Mouse (Mus musculus) gastrocnemius, postnatal 25 days (tissue): ENCODE data around the gene Gpr37. TPM values are rescaled to one million over a fixed set of nuclear protein-coding genes. Genes with fewer than 3 reads are reported as not detected.

Source experiments
- DNase-seq: peaks from one replicate; pipeline ENCODE4 v3.0.0; 2022
- long read RNA-seq, 2 experiments: library from polyadenylated mRNA; stranded (forward); transcript quantifications; one replicate each; pipeline ENCODE4 v2.0.0; 2021
- total RNA-seq, 2 experiments: library from RNA; stranded (reverse); gene quantifications; 1 replicate in 1 of 2; 2 replicates in 1 of 2; pipeline ENCODE4 v1.2.3; 2021

The Gpr37 gene
- not detected for total RNA-seq
- long read RNA-seq, experiment 1, result 0 reads
- long read RNA-seq, experiment 2, result 0 reads

DNA sequence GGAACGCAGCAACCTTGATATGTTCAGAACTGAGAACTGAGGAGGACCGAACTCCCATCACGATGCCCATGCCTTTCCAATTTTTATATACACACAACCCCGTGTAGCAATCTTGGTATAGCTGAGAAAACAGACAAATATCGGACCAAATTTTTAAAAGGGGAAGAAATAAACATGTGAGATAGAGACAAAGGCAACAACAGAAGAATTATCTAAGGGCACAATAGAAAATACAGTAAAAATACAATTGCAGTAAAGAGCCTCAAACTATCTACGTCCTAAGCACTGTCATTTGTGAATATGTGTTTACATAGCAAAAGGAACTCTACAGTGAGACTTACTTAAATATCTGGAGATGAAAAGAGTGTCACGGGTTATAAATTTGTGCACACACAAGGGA lies at the start of gene Gpr37:
Gpr37 (minus strand) TSS at position 101 of the 400 bp plus-strand sequence.
- DNase-seq, result no peak

DNA sequence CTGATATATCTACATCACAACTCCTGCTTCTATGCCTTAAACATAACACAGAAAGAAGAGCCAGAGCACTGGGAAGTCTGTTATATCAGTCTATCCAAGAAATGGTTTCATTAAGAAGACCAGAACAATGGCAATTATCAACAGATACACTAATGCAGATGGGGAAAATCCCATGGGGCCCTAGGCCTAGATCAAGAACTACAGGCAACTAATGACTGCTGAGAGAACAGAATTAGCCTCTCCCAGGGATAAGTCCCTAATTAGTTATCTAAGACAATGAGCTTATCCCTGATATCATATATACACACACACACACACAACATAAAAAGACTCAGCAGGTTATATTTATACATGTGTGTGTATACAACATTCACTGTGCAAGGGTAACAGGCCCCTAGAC lies 46.0 kb upstream of the Gpr37 start:
- no peak for DNase-seq

DNA sequence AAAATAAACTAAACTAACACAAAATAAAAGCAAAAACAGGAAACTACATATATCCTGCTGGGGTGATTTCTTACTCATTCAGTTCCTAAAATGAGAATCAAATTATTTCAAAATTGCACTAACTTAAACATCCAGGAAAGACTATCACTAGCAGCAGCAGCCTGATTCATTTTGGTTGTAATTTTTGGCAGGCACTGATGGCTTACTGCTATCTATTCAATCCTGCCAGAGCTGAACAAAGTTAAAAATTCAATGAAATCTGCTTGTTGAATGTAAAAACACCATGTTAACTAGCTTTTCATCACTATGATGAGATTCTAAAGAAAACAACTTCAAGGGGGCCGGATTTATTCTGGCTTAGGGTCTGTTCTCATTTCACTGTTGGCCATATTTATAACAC lies 36.0 kb upstream of the Gpr37 start:
- DNase-seq, result no peak

DNA sequence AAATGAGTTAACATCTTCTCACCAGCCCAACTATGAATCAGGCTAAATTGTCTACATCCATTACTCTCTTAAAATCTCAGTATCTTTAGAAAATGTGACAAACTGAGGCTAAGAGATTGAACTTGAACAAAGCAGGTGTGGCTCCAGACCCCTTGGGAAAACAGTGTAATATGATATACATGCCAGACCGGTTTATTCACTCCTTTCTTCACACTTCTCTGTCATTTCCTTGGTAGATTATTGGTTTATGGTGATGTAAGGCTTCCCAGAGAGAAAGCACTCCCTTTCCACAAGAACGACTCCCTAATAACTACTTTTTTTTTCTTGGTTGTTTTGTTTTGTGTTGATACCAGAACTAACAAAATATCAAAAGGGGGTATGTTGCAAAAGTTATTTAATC lies 20.1 kb upstream of the Gpr37 start:
- DNase-seq, result no peak

DNA sequence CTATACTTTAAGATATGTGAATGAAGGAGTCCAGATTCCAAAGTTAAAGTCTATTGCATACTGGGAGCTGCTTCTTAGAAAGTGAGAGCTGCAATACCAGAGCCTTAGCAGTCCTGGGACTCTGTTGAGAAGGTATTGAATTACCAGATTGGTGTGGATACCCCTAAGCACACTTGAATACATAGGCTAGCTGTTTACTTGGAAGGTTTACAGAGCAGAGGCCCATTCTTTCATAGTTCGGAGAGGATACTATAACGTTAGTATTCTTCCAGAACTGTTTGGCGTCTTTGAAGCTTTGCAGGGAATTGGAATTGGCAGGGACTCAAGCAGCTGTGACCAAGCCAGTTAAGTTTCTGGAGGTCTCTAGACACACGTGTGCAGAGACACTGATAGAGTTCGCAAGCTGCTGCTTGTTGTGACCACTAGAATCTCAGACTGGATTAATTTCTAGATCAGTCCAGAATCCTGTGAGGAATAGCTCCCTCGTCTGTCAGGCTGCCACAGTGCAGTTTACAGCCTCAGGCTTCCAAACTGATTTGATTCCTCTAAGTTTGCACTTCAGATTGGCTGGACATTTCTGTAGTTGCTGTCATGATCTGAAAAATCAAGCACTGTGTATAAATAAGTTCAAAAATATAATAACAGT lies 18.8 kb upstream of the Gpr37 start:
- no peak for DNase-seq

DNA sequence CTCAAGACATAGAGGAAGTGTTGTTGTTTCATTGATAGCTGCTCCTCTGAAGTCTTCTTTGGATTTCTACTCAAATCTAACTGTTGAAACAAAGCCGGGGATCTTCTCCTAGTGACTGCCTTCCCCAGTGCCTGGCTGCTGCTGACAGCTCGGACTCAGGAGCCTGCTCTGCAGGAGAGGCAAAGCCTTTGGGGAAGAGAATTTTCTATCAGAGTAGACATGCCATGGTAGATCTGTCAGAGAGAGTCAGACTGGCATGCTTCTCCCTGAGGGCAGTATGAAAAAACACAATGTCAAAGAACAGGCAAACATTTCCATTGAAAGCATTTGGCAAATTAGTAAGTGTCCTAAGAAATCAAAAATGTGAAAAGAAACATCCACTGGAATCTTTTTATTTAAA lies 9.4 kb upstream of the Gpr37 start:
- DNase-seq, result no peak

DNA sequence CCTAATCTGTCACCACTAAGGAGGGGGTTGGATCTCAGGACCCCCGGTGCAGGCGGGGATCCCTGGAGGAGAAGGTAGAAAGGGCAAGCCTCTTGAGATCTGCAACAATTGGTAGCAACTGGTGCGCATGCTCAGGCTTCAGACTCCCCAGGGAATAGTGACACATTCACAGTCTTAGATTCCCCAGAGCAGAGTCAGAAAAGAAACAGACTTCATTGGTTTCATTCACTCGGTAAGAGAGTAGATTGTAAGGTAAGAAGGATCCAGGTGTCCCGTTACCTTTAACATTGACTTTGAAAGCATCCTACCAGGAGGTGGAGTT lies 284 bp downstream of the Gpr37 start:
- no peak for DNase-seq

DNA sequence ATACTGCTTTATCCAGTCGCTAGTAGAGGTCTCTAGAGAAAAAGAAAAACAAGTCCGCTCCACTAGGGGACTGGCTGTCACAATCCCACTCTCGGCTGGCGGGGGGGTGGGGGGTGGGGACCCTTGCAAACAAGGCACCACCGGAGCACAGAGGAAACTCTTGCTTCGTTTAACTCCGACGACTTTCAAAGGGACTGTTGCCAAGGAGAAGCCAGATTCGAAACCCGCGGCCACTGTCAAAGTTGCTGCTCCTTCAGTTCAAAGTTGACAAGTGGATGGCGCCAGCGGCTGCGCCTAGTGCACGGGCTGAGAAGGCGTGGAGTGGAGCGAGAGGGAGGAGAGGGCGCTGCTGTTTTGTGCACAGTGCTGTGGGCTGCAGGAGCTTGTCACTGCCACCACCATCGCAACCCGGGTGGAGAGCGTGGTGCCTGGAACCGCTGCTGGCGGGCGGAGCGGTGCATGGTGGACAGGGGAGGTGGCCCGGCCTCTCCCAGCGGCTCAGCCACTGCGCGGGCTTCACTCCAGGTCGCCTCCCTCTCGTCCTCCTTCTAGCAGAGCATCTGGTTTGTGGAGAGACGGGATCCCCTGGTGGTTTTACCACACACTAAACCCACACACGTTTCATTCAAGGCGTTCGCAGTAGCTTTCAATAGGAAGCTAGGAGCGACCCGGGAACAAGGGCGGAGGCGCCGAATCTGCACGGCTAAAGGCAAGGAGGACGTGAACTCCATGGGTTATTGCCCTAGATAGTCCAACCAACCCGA lies 827 bp downstream of the Gpr37 start:
- DNase-seq, result no peak

DNA sequence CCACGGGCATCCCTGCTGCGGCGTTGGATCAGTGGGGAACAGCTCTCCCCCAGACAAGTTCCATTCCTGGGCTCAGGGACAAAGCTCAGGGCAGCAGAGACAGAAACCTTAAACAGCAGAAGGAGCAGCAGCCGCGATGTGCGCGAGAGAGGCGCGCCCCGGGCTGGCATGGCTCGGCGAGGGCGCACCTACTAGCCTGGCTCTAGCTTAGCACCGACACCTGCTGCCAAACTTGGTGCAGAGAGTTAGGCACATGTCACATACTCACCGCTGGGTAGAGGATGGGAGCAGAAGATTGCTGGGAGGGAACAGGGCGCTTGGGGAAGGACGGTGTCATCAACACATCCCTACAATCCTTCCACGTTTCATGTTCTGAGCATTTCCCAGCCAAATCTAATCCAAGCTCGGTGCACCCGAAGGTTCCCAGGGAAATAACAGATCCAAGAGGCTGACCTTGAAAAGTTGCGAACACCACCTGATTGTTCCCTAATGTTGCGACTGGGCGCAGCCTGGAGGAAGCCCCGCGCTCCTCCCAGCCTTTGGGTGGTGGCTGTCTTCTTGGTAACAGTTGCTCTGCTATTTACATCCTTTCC lies 1.5 kb downstream of the Gpr37 start:
- DNase-seq, result no peak

DNA sequence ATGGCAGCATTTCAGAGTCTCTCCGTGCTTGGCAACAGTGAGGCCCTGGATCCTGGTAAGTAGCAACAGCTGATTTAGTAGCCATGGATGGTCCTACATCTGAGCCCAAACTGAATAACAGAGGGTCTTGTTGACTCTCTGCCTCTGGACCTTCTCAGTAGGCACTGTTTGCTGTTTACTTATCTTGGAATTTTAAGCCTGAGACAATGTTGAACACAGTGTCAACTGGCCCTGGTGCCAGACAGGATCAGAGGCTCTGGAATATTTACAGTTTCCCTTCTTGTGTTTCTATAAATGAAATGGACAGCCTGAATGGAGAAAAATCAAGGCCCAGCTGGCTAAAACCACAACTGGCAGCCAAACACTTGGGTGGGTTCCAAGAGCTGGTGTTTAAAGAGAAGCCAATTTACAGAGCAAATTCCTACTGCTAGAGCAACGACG lies 3.7 kb downstream of the Gpr37 start:
- no peak for DNase-seq

DNA sequence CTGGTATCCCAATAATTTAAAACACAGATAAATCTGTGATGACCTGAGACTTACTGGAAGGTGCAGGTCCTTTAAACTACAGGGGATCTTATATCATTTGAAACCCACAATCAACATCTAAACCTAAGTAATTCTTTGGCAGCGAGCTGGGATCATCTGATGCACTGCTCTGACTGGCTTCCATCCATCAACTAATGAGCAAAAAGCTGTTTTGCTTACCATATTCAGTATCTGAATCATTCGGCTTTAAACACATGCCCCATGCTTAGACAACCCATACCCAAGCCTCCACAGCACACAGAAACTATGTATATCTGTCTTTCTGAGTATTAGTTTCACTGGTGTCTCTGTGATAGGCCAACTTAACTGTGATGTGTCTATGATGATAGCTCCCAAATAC lies 6.1 kb downstream of the Gpr37 start:
- no peak for DNase-seq

DNA sequence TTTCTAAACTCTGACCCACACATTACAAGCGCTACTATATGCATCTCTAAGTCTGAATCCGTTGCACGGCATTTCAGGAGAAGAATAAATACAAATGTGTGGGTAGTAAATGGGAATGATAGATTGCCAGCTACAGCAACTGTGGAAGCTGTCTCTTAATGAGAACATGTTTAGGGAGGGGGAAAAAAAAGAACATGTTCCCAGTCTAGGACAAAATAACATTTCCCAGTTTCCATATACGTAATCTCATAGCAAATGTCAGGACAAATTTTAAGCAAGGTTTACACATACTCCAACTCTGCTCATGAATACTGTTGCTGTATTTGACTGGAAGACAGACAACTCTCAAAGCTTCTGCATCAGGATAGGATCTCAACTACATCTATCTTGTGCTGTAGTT lies 15.4 kb downstream of the Gpr37 start:
- DNase-seq, result no peak

DNA sequence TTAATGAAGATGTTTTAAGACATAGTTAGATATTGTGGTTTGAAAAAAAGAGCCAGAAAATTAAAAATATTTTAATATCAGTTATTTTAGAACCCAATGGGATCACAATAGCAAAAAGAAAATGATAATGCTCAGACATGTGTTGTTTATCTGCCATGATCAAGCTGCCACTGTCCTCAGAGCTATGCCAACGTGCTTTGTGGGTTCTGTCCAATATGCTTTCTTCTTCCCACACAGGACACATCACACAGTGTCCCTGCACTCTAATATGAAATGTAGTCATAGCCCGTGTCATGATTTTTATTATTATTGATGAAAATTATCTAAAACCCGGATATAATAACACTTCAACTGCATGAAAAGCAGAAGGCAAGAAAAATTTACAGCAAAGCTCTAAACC lies 16.7 kb downstream of the Gpr37 start:
- DNase-seq, result no peak

DNA sequence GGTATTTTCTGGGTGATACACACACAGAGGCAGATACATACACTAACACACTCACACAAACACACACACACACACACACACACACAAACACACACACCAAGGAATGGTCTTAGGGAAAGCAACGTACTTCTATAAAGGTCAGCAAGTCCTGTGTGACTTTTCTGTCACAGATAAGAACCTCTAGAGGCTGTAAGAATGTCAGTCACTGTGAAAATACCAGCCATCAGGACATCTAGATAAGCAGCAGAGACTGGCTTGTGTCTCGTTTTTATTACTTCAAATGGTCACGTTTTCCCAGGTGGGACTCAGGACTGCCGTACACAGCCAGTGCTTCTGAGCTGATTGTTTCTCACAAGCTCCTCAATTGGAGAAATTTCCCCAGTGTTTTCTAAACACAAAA lies 20.4 kb downstream of the Gpr37 start:
- no peak for DNase-seq

DNA sequence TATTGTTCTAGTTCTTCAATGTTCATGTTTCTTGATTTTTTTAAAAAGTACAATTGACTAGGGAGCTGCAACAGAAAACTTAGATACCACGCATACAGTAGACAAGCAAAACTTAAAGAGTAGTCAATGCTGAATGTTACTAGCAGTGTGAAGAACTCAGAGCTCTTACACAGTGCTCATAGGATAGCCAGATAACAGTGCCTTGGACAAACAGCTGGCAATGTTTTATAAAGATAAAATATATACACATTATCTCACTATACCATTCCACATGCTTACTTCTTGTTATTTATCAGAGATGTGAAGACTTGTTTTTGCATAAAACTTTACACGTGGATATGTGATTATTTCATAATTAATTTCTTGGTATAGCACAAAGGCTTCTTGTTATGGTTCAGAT lies 26.6 kb downstream of the Gpr37 start:
- DNase-seq, result no peak

DNA sequence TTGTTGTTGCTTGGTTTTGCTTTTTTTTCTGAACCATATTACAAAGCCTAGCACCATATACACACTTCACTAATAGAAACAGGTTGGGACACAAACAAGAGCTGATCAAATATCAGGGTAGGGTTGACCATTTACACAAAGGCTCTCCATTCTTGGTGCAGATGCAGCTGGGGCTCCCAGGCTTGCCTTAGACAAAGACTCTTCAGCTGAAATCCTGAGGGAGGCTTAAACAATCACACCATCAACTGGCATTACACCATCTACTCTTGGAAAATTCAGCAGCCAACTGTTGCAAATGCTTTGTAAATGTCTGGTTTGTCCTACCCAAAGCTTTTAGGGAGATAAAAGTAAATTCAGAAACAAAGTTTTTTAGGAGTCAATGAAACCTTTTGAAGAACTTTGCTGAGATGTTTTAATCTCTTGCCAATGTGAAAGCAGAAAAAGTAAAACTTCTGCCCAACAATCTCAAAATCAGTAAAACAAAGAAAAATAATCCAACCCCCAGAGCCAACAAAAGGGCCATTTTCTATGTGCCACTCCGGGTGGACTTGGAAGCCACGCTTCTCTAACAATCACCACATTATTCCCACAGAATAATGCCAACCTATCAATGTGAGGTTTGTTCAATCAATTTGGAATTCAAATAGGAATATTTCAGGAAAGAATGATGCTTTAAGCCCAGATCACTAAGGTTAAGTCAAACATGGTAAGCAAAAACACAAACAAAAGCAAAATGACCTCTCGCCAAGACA lies 30.4 kb downstream of the Gpr37 start:
- no peak for DNase-seq

Other genes with a start within 250 kb of the Gpr37 start
- 1 to 10 TPM; 6.2 to 6.5 TPM for gene Pot1a, start 118.5 kb upstream of the Gpr37 start, total RNA-seq